In genomic region chr8:104846831-104847230, GRCm38 (mm10) we compare ENCODE assay signal across 23 mouse cellular contexts. TPM values are rescaled to one million over a fixed set of nuclear protein-coding genes. Genes with fewer than 3 reads are reported as not detected.
A peak's percentile ranks its signal among the peaks of the same experiment; 100 is the strongest.
DNase-seq lines count a peak whose midpoint lies in the region; ATAC-seq and TF ChIP-seq lines count a peak whose summit lies in the region.
"Had no signal": no experiment of that assay in that cellular context is flagged by ENCODE, and none has a peak within 500 bp of the region (broad histone marks: within the 10 kb centered on the region; RNA-seq: fewer than 3 reads in every experiment).

TSS of gene Ces2c (plus strand) at chr8:104847068.

- no peak for TF ChIP-seq EP300 in liver, postnatal 0 days (IDR thresholded peaks at IDR 0.05; ENCODE audit: low read depth)

- H3K9ac ChIP-seq in liver, adult 2 months (ENCODE audit: low read depth, low read length), result peak within 1 kb of the TSS; percentile 60
- no peak within 1 kb of the TSS for H3K9ac ChIP-seq in liver, postnatal 0 days (replicated peaks)
- no peak within 1 kb of the TSS for H3K9ac ChIP-seq in midbrain, embryonic 16.5 days (ENCODE audit: low read depth, low read length)
- H3K9ac ChIP-seq: embryonic facial prominence, embryonic 12.5 days had no signal

- no peaks in the 10 kb centered on the region for H3K9me3 ChIP-seq in liver, postnatal 0 days (ENCODE audit: low read length)
- no peaks in the 10 kb centered on the region for H3K9me3 ChIP-seq in midbrain, embryonic 16.5 days (replicated peaks; ENCODE audit: control insufficient read depth, low read length, poor library complexity, severe bottlenecking)
- H3K9me3 ChIP-seq: embryonic facial prominence, embryonic 12.5 days; midbrain, embryonic 10.5 days had no signal

- no peak for TF ChIP-seq POLR2A in liver, adult 2 months (IDR thresholded peaks at IDR 0.05; ENCODE audit: extremely low read depth, insufficient read depth, low read length)

- peak; percentile 27 for DNase-seq in gastrocnemius, adult 18-20 months (ENCODE audit: low spot score)
- no peak for DNase-seq in gastrocnemius, adult 8-10 months (ENCODE audit: low spot score in 2 of 2)
- peak; percentile 87 for DNase-seq in liver, adult 2 months (ENCODE audit: extremely low read depth, low read depth, low spot score)
- DNase-seq in liver, postnatal 0 days, result no peak
- peak; percentile 9 for DNase-seq in kidney, postnatal 14 days
- no peak for DNase-seq in cerebellum, adult 11-12 months
- no peak for DNase-seq in natural killer cell, adult 2 months (ENCODE audit: low spot score in 2 of 2)
- DNase-seq: adrenal gland, postnatal 36 days; cerebellum, adult 9-10 months; gastrocnemius, postnatal 10 days; lung, postnatal 36 days; retina, postnatal 1 day; thymus, adult 2 months had no signal

- WGBS in liver, adult 2 months, result 43% methylated on average over 3 of the region's 3 CpGs
- WGBS in liver, postnatal 0 days (ENCODE audit: insufficient replicate concordance), result 75% methylated on average over 3 of the region's 3 CpGs
- WGBS in midbrain, embryonic 16.5 days, result 87% methylated on average over 3 of the region's 3 CpGs

- H3K79me2 ChIP-seq in liver, adult 2 months (ENCODE audit: control insufficient read depth, insufficient read depth, low read length), result no peaks in the 10 kb centered on the region

- no peak for ATAC-seq in liver, postnatal 0 days
- ATAC-seq in midbrain, embryonic 16.5 days, result no peak
- ATAC-seq: forebrain, embryonic 16.5 days had no signal

- TF ChIP-seq CTCF in liver, adult 2 months (IDR thresholded peaks at IDR 0.05; ENCODE audit: low read depth, low read length), result no peak
- TF ChIP-seq CTCF in liver, postnatal 0 days (IDR thresholded peaks at IDR 0.05; ENCODE audit: low read depth), result no peak

- peak within 1 kb of the TSS; percentile 79 for H3K27ac ChIP-seq in liver, adult 2 months (replicated peaks; ENCODE audit: insufficient read depth, low read depth, low read length)
- H3K27ac ChIP-seq in liver, postnatal 0 days (ENCODE audit: low read depth), result no peak within 1 kb of the TSS
- no peak within 1 kb of the TSS for H3K27ac ChIP-seq in midbrain, embryonic 16.5 days (ENCODE audit: low read length)
- H3K27ac ChIP-seq: embryonic facial prominence, embryonic 12.5 days; kidney, postnatal 0 days; midbrain, embryonic 10.5 days had no signal

- H3K27me3 ChIP-seq in liver, adult 2 months (ENCODE audit: control insufficient read depth, insufficient read depth, low read length), result no peaks in the 10 kb centered on the region
- no peaks in the 10 kb centered on the region for H3K27me3 ChIP-seq in liver, postnatal 0 days (ENCODE audit: insufficient read depth, low read length)
- H3K27me3 ChIP-seq in midbrain, embryonic 16.5 days (ENCODE audit: control insufficient read depth, insufficient read depth, low read depth, low read length), result no peaks in the 10 kb centered on the region
- H3K27me3 ChIP-seq: embryonic facial prominence, embryonic 12.5 days had no signal

- peaks cover 7% of the 10 kb centered on the region; the same call in 1 of the 2 replicates for H3K36me3 ChIP-seq in liver, adult 2 months (ENCODE audit: control insufficient read depth, insufficient read depth, low read length)
- no peaks in the 10 kb centered on the region for H3K36me3 ChIP-seq in liver, postnatal 0 days (replicated peaks; ENCODE audit: insufficient read depth, low read length)
- H3K36me3 ChIP-seq in midbrain, embryonic 16.5 days (ENCODE audit: control insufficient read depth, insufficient read depth, low read length), result no peaks in the 10 kb centered on the region
- H3K36me3 ChIP-seq: embryonic facial prominence, embryonic 12.5 days; midbrain, embryonic 10.5 days had no signal

- peak within 1 kb of the TSS; percentile 17; the same call in 1 of the 2 replicates for H3K4me3 ChIP-seq in liver, adult 2 months (ENCODE audit: insufficient read depth, low read depth, low read length)
- no peak within 1 kb of the TSS for H3K4me3 ChIP-seq in liver, postnatal 0 days (ENCODE audit: low read depth, low read length)
- no peak within 1 kb of the TSS for H3K4me3 ChIP-seq in midbrain, embryonic 16.5 days (ENCODE audit: low read depth, low read length)
- H3K4me3 ChIP-seq: embryonic facial prominence, embryonic 12.5 days; midbrain, embryonic 10.5 days had no signal

- H3K4me1 ChIP-seq in liver, adult 2 months (ENCODE audit: control insufficient read depth, insufficient read depth, low read length), result peaks cover 9% of the 10 kb centered on the region; the same call in 1 of the 2 replicates
- no peaks in the 10 kb centered on the region for H3K4me1 ChIP-seq in liver, postnatal 0 days (ENCODE audit: insufficient read depth)
- H3K4me1 ChIP-seq in midbrain, embryonic 16.5 days (ENCODE audit: control insufficient read depth, insufficient read depth, low read length), result no peaks in the 10 kb centered on the region
- H3K4me1 ChIP-seq: embryonic facial prominence, embryonic 12.5 days; midbrain, embryonic 10.5 days had no signal

- H3K4me2 ChIP-seq in liver, postnatal 0 days (ENCODE audit: low read depth, low read length), result no peak within 1 kb of the TSS
- H3K4me2 ChIP-seq in midbrain, embryonic 16.5 days (ENCODE audit: low read length), result no peak within 1 kb of the TSS
- H3K4me2 ChIP-seq: embryonic facial prominence, embryonic 12.5 days had no signal

RNA-seq across cellular contexts. Expression of gene Ces2c, which starts in this region (rescaled TPM):
- total RNA-seq in gastrocnemius, adult 18-20 months (2021), result under 1 TPM; 0.34 to 0.62 TPM
- under 1 TPM; 0.27 to 0.80 (median 0.44) TPM for total RNA-seq in gastrocnemius, adult 8-10 months (2022)
- total RNA-seq in liver, adult 2 months (2014; rRNA removed), result 27.8 and 111 TPM in 2 replicates
- polyA plus RNA-seq in liver, adult 2 months (2012; rRNA removed), result 36.1 and 49.1 TPM in 2 replicates
- polyA plus RNA-seq in liver, postnatal 0 days (2015; fragmentation: Nextera tagmentation; extraction: Ambion mirVana), result 1.9 TPM in 2 replicates
- not detected in 2 replicates for polyA plus RNA-seq in midbrain, embryonic 16.5 days (2015; fragmentation: Nextera tagmentation; extraction: Ambion mirVana)
- total RNA-seq: adrenal gland, postnatal 36 days; heart, adult 8-10 months; layer of hippocampus, postnatal 14 days; left cerebral cortex, postnatal 14 days; neutrophil, adult 5-6 weeks had no signal
- polyA plus RNA-seq: embryonic facial prominence, embryonic 12.5 days; forebrain, embryonic 16.5 days; hindbrain, embryonic 11.5 days; midbrain, embryonic 10.5 days had no signal

Comparison
In these comparisons a context has a peak if more than half of its experiments do, and no peak if none do; other contexts are left out.
1. RNA of gene Ces2c (total RNA-seq): 27.8 to 111 TPM in liver, adult 2 months; 0.34 to 0.62 TPM in gastrocnemius, adult 18-20 months and 0.27 to 0.80 TPM in gastrocnemius, adult 8-10 months; every median in the first group is over 10 times any median in the second.
2. RNA of gene Ces2c (polyA plus RNA-seq): 36.1 to 49.1 TPM in liver, adult 2 months; 1.9 TPM in liver, postnatal 0 days and not detected in midbrain, embryonic 16.5 days; every median in the first group is over 10 times any median in the second.
3. DNase-seq: peak in liver, adult 2 months (single experiment) and kidney, postnatal 14 days (single experiment); none in gastrocnemius, adult 8-10 months (0 of 2), liver, postnatal 0 days (single experiment), cerebellum, adult 11-12 months (single experiment) and natural killer cell, adult 2 months (0 of 2).
4. Peak in DNase-seq in gastrocnemius, adult 18-20 months; RNA of the gene not detected or under 1 TPM.